Mouse (Mus musculus) hindbrain, embryonic 15.5 days (tissue): ENCODE data around the gene Xdh. TPM values are rescaled to one million over a fixed set of nuclear protein-coding genes. Genes with fewer than 3 reads are reported as not detected.

Source experiments
- ATAC-seq: fragments of 200-750 bp; cut with Nextera tagmentation; 2 replicates; pipeline ENCODE4 v1.8.0; 2017; ENCODE audit warnings: low read depth, moderate number of reproducible peaks, moderate TSS enrichment; ENCODE audit not compliant: low FRiP score
- H3K27ac ChIP-seq: fragments of 300-500 bp; sonication (generic); replicated peaks from 2 replicates; pipeline ENCODE4 v1.5.1; 2015; ENCODE audit warnings: mild to moderate bottlenecking, inconsistent platforms
- H3K27me3 ChIP-seq: fragments of 300-500 bp; sonication (generic); 2 replicates; pipeline ENCODE4 v1.6.1; 2015; ENCODE audit warnings: control low read depth, inconsistent platforms
- H3K36me3 ChIP-seq: fragments of 300-500 bp; sonication (generic); 2 replicates; pipeline ENCODE4 v1.6.1; 2015; ENCODE audit warnings: control low read depth, inconsistent platforms
- H3K4me1 ChIP-seq: fragments of 300-500 bp; sonication (generic); replicated peaks from 2 replicates; pipeline ENCODE4 v1.6.1; 2015; ENCODE audit warnings: control low read depth, inconsistent platforms
- H3K4me2 ChIP-seq: fragments of 300-500 bp; sonication (generic); 2 replicates; pipeline ENCODE4 v1.6.1; 2015; ENCODE audit warnings: moderate library complexity, mild to moderate bottlenecking, inconsistent platforms
- H3K4me3 ChIP-seq: fragments of 300-500 bp; sonication (generic); 2 replicates; pipeline ENCODE4 v1.5.1; 2015; ENCODE audit warnings: mild to moderate bottlenecking, inconsistent platforms
- H3K9ac ChIP-seq: fragments of 300-500 bp; sonication (generic); 2 replicates; pipeline ENCODE4 v1.6.1; 2015; ENCODE audit warnings: inconsistent platforms
- H3K9me3 ChIP-seq: fragments of 300-500 bp; sonication (generic); 2 replicates; pipeline ENCODE4 v1.6.1; 2016; ENCODE audit warnings: control low read depth, inconsistent platforms
- WGBS: fragments of 180-500 bp; shearing (Covaris S2); methylation state at CpG from one replicate; pipeline ENCODE4 v1.1.7; 2015; 5-methylcytosine and 5-hydroxymethylcytosine counted together
- polyA plus RNA-seq: library from polyadenylated mRNA; unstranded; fragments of >200 nt; fragmentation: Nextera tagmentation; extraction: Ambion mirVana; gene quantifications from 2 replicates; pipeline ENCODE4 v1.2.1, GENCODE M21; 2015

Gene Xdh
- polyA plus RNA-seq, 1 experiment from 2014 or later, result 0.32 TPM

GRCm38 (mm10) chr17:73935163-73935562 lies 14.8 kb downstream of the Xdh start:
- no peak overlapping the region for H3K27ac ChIP-seq

GRCm38 (mm10) chr17:73934281-73934680 lies 15.7 kb downstream of the Xdh start:
- H3K9ac ChIP-seq, result no peak overlapping the region
- ATAC-seq, result no peak
- WGBS, result 83% methylated on average over 4 of the region's 4 CpGs
- H3K9me3 ChIP-seq, result no peaks in the 10 kb centered on the region
- no peak overlapping the region for H3K4me2 ChIP-seq
- no peaks in the 10 kb centered on the region for H3K36me3 ChIP-seq
- H3K4me3 ChIP-seq, result no peak overlapping the region
- H3K4me1 ChIP-seq, result no peaks in the 10 kb centered on the region
- no peaks in the 10 kb centered on the region for H3K27me3 ChIP-seq
- H3K27ac ChIP-seq, result no peak overlapping the region

More at GRCm38 (mm10) chr17:73935163-73935562, 14.8 kb downstream of the Xdh start:
- 86% methylated on average over 4 of the region's 4 CpGs for WGBS
- no peaks in the 10 kb centered on the region for H3K27me3 ChIP-seq
- H3K4me2 ChIP-seq, result no peak overlapping the region
- H3K4me3 ChIP-seq, result no peak overlapping the region
- ATAC-seq, result no peak
- H3K4me1 ChIP-seq, result no peaks in the 10 kb centered on the region
- no peak overlapping the region for H3K9ac ChIP-seq
- no peaks in the 10 kb centered on the region for H3K36me3 ChIP-seq
- H3K9me3 ChIP-seq, result no peaks in the 10 kb centered on the region

- ATAC-seq, result no peak
- Histone ChIP-seq H3K27ac (no peak overlapping the region), H3K4me3 (no peak overlapping the region), H3K4me2 (no peak overlapping the region), H3K36me3 (no peaks in the 10 kb centered on the region), H3K4me1 (no peaks in the 10 kb centered on the region), H3K27me3 (no peaks in the 10 kb centered on the region), H3K9ac (no peak overlapping the region), H3K9me3 (no peaks in the 10 kb centered on the region)
- WGBS, result 80% methylated on average over 4 of the region's 4 CpGs
These were observed 16.4 kb downstream of the Xdh start for GRCm38 (mm10) chr17:73933616-73934015.

GRCm38 (mm10) chr17:73932497-73933059 lies 17.4 kb downstream of the Xdh start:
- ATAC-seq, result no peak
- H3K27ac ChIP-seq, result no peak overlapping the region
- H3K4me1 ChIP-seq, result no peaks in the 10 kb centered on the region
- no peak overlapping the region for H3K9ac ChIP-seq
- H3K9me3 ChIP-seq, result no peaks in the 10 kb centered on the region
- H3K36me3 ChIP-seq, result no peaks in the 10 kb centered on the region
- H3K4me2 ChIP-seq, result no peak overlapping the region
- H3K27me3 ChIP-seq, result no peaks in the 10 kb centered on the region
- WGBS, result 88% methylated on average over 4 of the region's 4 CpGs
- no peak overlapping the region for H3K4me3 ChIP-seq

GRCm38 (mm10) chr17:73919520-73919919 lies 30.5 kb downstream of the Xdh start:
- H3K4me1 ChIP-seq, result no peaks in the 10 kb centered on the region
- no peak overlapping the region for H3K27ac ChIP-seq
- H3K36me3 ChIP-seq, result no peaks in the 10 kb centered on the region
- H3K9me3 ChIP-seq, result no peaks in the 10 kb centered on the region
- peak; percentile 66 for ATAC-seq
- whole genome bisulfite sequencing, result 34% methylated on average over 8 of the region's 8 CpGs
- H3K9ac ChIP-seq, result no peak overlapping the region
- H3K4me2 ChIP-seq, result no peak overlapping the region
- H3K27me3 ChIP-seq, result no peaks in the 10 kb centered on the region
- no peak overlapping the region for H3K4me3 ChIP-seq

- Histone ChIP-seq H3K36me3 (no peaks in the 10 kb centered on the region), H3K4me3 (no peak overlapping the region), H3K27me3 (no peaks in the 10 kb centered on the region), H3K4me1 (no peaks in the 10 kb centered on the region), H3K4me2 (no peak overlapping the region), H3K9me3 (no peaks in the 10 kb centered on the region), H3K27ac (peak overlapping the region; percentile 46; the same call in 1 of the 2 replicates), H3K9ac (no peak overlapping the region)
- ATAC-seq, result peak; percentile 42; the same call in 1 of the 2 replicates
- WGBS, result 64% methylated on average over 7 of the region's 7 CpGs
These were observed 31.0 kb downstream of the Xdh start for GRCm38 (mm10) chr17:73918944-73919381.

- Histone ChIP-seq H3K36me3 (no peaks in the 10 kb centered on the region), H3K4me1 (no peaks in the 10 kb centered on the region)
- ATAC-seq, result no peak
These were observed 31.9 kb downstream of the Xdh start for GRCm38 (mm10) chr17:73918138-73918537.

GRCm38 (mm10) chr17:73917713-73918112 lies 32.3 kb downstream of the Xdh start:
- 82% methylated on average over 5 of the region's 5 CpGs for WGBS

More at GRCm38 (mm10) chr17:73918138-73918537, 31.9 kb downstream of the Xdh start:
- 91% methylated on average over 3 of the region's 3 CpGs for WGBS
- Histone ChIP-seq H3K9ac (no peak overlapping the region), H3K4me3 (no peak overlapping the region), H3K4me2 (no peak overlapping the region), H3K9me3 (no peaks in the 10 kb centered on the region), H3K27ac (no peak overlapping the region), H3K27me3 (no peaks in the 10 kb centered on the region)

GRCm38 (mm10) chr17:73914730-73915129 lies 35.3 kb downstream of the Xdh start:
- Histone ChIP-seq H3K27me3 (no peaks in the 10 kb centered on the region), H3K9ac (no peak overlapping the region), H3K36me3 (no peaks in the 10 kb centered on the region), H3K4me2 (no peak overlapping the region), H3K27ac (no peak overlapping the region), H3K4me3 (no peak overlapping the region), H3K9me3 (no peaks in the 10 kb centered on the region), H3K4me1 (no peaks in the 10 kb centered on the region)
- 80% methylated on average over 4 of the region's 4 CpGs for WGBS
- ATAC-seq, result no peak

More at GRCm38 (mm10) chr17:73917713-73918112, 32.3 kb downstream of the Xdh start:
- no peak overlapping the region for H3K4me3 ChIP-seq
- no peak overlapping the region for H3K9ac ChIP-seq
- no peaks in the 10 kb centered on the region for H3K9me3 ChIP-seq
- H3K27me3 ChIP-seq, result no peaks in the 10 kb centered on the region
- no peak for ATAC-seq
- no peak overlapping the region for H3K4me2 ChIP-seq
- H3K36me3 ChIP-seq, result no peaks in the 10 kb centered on the region
- H3K4me1 ChIP-seq, result no peaks in the 10 kb centered on the region
- no peak overlapping the region for H3K27ac ChIP-seq

GRCm38 (mm10) chr17:73906076-73906475 lies 43.9 kb downstream of the Xdh start:
- H3K27ac ChIP-seq, result no peak overlapping the region
- H3K9me3 ChIP-seq, result no peaks in the 10 kb centered on the region
- no peak for ATAC-seq
- no peak overlapping the region for H3K4me2 ChIP-seq
- no peak overlapping the region for H3K4me3 ChIP-seq
- H3K36me3 ChIP-seq, result no peaks in the 10 kb centered on the region
- H3K9ac ChIP-seq, result no peak overlapping the region
- WGBS, result 93% methylated on average over 8 of the region's 8 CpGs
- H3K4me1 ChIP-seq, result no peaks in the 10 kb centered on the region
- H3K27me3 ChIP-seq, result no peaks in the 10 kb centered on the region

GRCm38 (mm10) chr17:73905043-73905750 lies 44.8 kb downstream of the Xdh start:
- Histone ChIP-seq H3K27me3 (no peaks in the 10 kb centered on the region), H3K4me3 (no peak overlapping the region), H3K4me1 (no peaks in the 10 kb centered on the region), H3K36me3 (no peaks in the 10 kb centered on the region), H3K9me3 (no peaks in the 10 kb centered on the region), H3K9ac (no peak overlapping the region), H3K4me2 (no peak overlapping the region), H3K27ac (no peak overlapping the region)
- ATAC-seq, result no peak
- 89% methylated on average over 7 of the region's 7 CpGs for WGBS

- H3K4me3 ChIP-seq, result no peak overlapping the region
- H3K36me3 ChIP-seq, result no peaks in the 10 kb centered on the region
- WGBS, result 98% methylated on average over 1 of the region's 1 CpGs
- no peak for ATAC-seq
- H3K27ac ChIP-seq, result no peak overlapping the region
- H3K9me3 ChIP-seq, result no peaks in the 10 kb centered on the region
- H3K9ac ChIP-seq, result no peak overlapping the region
- no peaks in the 10 kb centered on the region for H3K27me3 ChIP-seq
- H3K4me2 ChIP-seq, result no peak overlapping the region
- H3K4me1 ChIP-seq, result no peaks in the 10 kb centered on the region
These were observed 46.9 kb downstream of the Xdh start for GRCm38 (mm10) chr17:73903121-73903520.
